Mouse (Mus musculus) c-Kit-positive CD71-positive TER-119-positive erythroid progenitor cells, embryonic 14.5 days (primary cell): ENCODE measurements at regions not wholly inside any gene's neighbourhood (a gene's known extent, or its start where the extent isn't known, plus 50 kb on each side); places are given as distances from the start of the nearest gene placed in this dataset.
"Not testable (repeated sequence)": the region's sequence is repeated elsewhere in the genome, so short reads cannot be mapped to it uniquely, and the experiment has no call there.

Experiments
- DNase-seq: peaks from one replicate; pipeline ENCODE4 v3.0.0-alpha.2; 2013; ENCODE audit warnings: low spot score

- no peak for DNase-seq
Observed at GRCm38 (mm10) chrX:41216827-41217226, 183.8 kb upstream of the Gria3 start.

GRCm38 (mm10) chrX:41249739-41250138, 150.9 kb upstream of the Gria3 start:
- not testable (repeated sequence) for DNase-seq

GRCm38 (mm10) chrX:41252923-41253322, 147.7 kb upstream of the Gria3 start:
- no peak for DNase-seq

- DNase-seq, result no peak
Observed at GRCm38 (mm10) chrX:41254695-41255094, 146.0 kb upstream of the Gria3 start.

GRCm38 (mm10) chrX:41291098-41291497, 109.6 kb upstream of the Gria3 start:
- no peak for DNase-seq

DNA sequence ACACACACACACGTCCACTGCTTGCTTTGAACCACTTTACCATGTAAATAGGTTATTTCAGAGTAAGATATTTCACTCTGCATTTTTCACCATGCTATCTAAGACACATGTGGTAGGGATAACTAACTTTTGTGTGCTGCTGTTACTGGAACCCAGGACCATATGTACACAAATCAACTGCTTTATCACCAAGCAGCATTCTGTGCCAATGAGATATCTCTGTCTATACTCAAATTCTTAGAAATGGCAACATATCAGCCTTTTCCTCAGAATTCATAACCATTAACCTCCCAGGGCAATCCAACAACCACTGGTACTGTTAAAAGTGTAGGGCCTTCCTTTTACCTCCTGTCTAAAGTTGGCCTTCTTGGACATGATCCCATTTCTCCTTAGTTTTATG, 84.2 kb upstream of the Gria3 start:
- DNase-seq, result peak; percentile 2

- no peak for DNase-seq
Observed at GRCm38 (mm10) chrX:41317740-41318139, 82.9 kb upstream of the Gria3 start.

- DNase-seq, result no peak
Observed at GRCm38 (mm10) chrX:41319896-41320295, 80.8 kb upstream of the Gria3 start.
